In genomic region chr3:131159881-131160615, GRCm38 (mm10) we compare ENCODE assay signal across 18 mouse cellular contexts. TPM values are rescaled to one million over a fixed set of nuclear protein-coding genes. Genes with fewer than 3 reads are reported as not detected.
A peak's percentile ranks its signal among the peaks of the same experiment; 100 is the strongest.
DNase-seq lines count a peak whose midpoint lies in the region; ATAC-seq and TF ChIP-seq lines count a peak whose summit lies in the region.
"Had no signal": no experiment of that assay in that cellular context is flagged by ENCODE, and none has a peak within 500 bp of the region (broad histone marks: within the 10 kb centered on the region; RNA-seq: fewer than 3 reads in every experiment).

No protein-coding gene starts in this region.

- no peaks in the 10 kb centered on the region for H3K27me3 ChIP-seq in thymus, adult 2 months (ENCODE audit: control insufficient read depth, insufficient read depth, low read length)
- H3K27me3 ChIP-seq: heart, embryonic 12.5 days; limb, embryonic 13.5 days; midbrain, embryonic 13.5 days had no signal

- DNase-seq in thymus, adult 2 months = no peak
- DNase-seq in thymus, postnatal 10 days (ENCODE audit: low spot score in 2 of 2) = no peak
- DNase-seq in Muller cell, postnatal 12 days (ENCODE audit: inconsistent ontology term) = peak; percentile 38
- peak; percentile 62 for DNase-seq in induced T-regulatory cell, adult 2 months (ENCODE audit: low read depth)
- no peak for DNase-seq in right cerebral cortex, postnatal 4 days
- no peak for DNase-seq in gastrocnemius, adult 18-20 months (ENCODE audit: low spot score)
- DNase-seq: adrenal gland, postnatal 14 days; cerebellum, adult 18-20 months; kidney, postnatal 25 days had no signal

- no peak for TF ChIP-seq CTCF in thymus, adult 2 months (IDR thresholded peaks at IDR 0.05; ENCODE audit: borderline replicate concordance, control insufficient read depth, extremely low read depth, insufficient read depth, low read length, poor library complexity)

- H3K36me3 ChIP-seq in thymus, adult 2 months (ENCODE audit: control insufficient read depth, insufficient read depth, low read length) = no peaks in the 10 kb centered on the region
- H3K36me3 ChIP-seq: heart, embryonic 12.5 days; limb, embryonic 13.5 days; midbrain, embryonic 13.5 days had no signal

- peaks cover 66% of the 10 kb centered on the region for H3K4me1 ChIP-seq in thymus, adult 2 months (replicated peaks; ENCODE audit: control insufficient read depth, insufficient read depth, low read length)

- WGBS in thymus, adult 2 months = 44% methylated on average over 14 of the region's 14 CpGs

- no peak for ATAC-seq in monocyte, adult 5-6 weeks (replicated peaks; ENCODE audit: insufficient number of reproducible peaks, low FRiP score, low TSS enrichment, poor library complexity, severe bottlenecking)
- ATAC-seq: intestine, postnatal 0 days; midbrain, embryonic 13.5 days had no signal

- H3K4me3 ChIP-seq in thymus, adult 2 months (ENCODE audit: control insufficient read depth, insufficient read depth, low read length) = no peak overlapping the region
- H3K4me3 ChIP-seq: erythroblast, embryonic 14.5 days; heart, embryonic 12.5 days; limb, embryonic 13.5 days; midbrain, embryonic 13.5 days had no signal

- TF ChIP-seq POLR2A in thymus, adult 2 months (IDR thresholded peaks at IDR 0.05; ENCODE audit: control insufficient read depth, extremely low read depth, insufficient read depth, low read length, poor library complexity) = no peak

- H3K27ac ChIP-seq in thymus, adult 2 months (ENCODE audit: control insufficient read depth, insufficient read depth, low read length) = peak overlapping the region; percentile 92
- H3K27ac ChIP-seq: hindbrain, embryonic 14.5 days; limb, embryonic 13.5 days; liver, embryonic 14.5 days; midbrain, embryonic 13.5 days had no signal

RNA-seq across cellular contexts. Expression of gene Lef1, which starts 49.8 kb away (rescaled TPM):
- polyA plus RNA-seq in thymus, adult 2 months (2012; rRNA removed) = 279 and 361 TPM in 2 replicates
- under 1 TPM in 1 of 2 experiments, not detected in 1; 0.07 TPM for total RNA-seq in gastrocnemius, adult 18-20 months (2021)
- 4.7 to 20.3 TPM (median 18.9 TPM) in 3 replicates for total RNA-seq in monocyte, adult 5-6 weeks (2017)
- total RNA-seq: granulocyte monocyte progenitor cell, adult 5-6 weeks had no signal
- polyA plus RNA-seq: erythroblast, embryonic 14.5 days had no signal

Comparison
In these comparisons a context has a peak if more than half of its experiments do, and no peak if none do; other contexts are left out.
1. DNase-seq: peak in Muller cell, postnatal 12 days (single experiment) and induced T-regulatory cell, adult 2 months (single experiment); none in thymus, adult 2 months (single experiment), thymus, postnatal 10 days (0 of 2), right cerebral cortex, postnatal 4 days (single experiment) and gastrocnemius, adult 18-20 months (single experiment).